ENCODE assay signal across 9 mouse cellular contexts in genomic region chr6:134700451-134701210, GRCm38 (mm10).
DNase-seq lines count a peak whose midpoint lies in the region; ATAC-seq and TF ChIP-seq lines count a peak whose summit lies in the region.
"Had no signal": no experiment of that assay in that cellular context is flagged by ENCODE, and none has a peak within 500 bp of the region (broad histone marks: within the 10 kb centered on the region; RNA-seq: fewer than 3 reads in every experiment).

No protein-coding gene starts in this region.

- WGBS in kidney, embryonic 14.5 days: 68% methylated on average over 8 of the region's 8 CpGs
- WGBS in heart, embryonic 15.5 days: 67% methylated on average over 8 of the region's 8 CpGs
- WGBS in liver, postnatal 0 days (ENCODE audit: insufficient replicate concordance): 34% methylated on average over 8 of the region's 8 CpGs
- 58% methylated on average over 8 of the region's 8 CpGs for WGBS in stomach, embryonic 15.5 days

- H3K27me3 ChIP-seq in kidney, embryonic 14.5 days (ENCODE audit: control insufficient read depth, insufficient read depth, low read length): no peaks in the 10 kb centered on the region
- H3K27me3 ChIP-seq in heart, embryonic 15.5 days: no peaks in the 10 kb centered on the region
- no peaks in the 10 kb centered on the region for H3K27me3 ChIP-seq in liver, postnatal 0 days (ENCODE audit: insufficient read depth, low read length)
- no peaks in the 10 kb centered on the region for H3K27me3 ChIP-seq in stomach, embryonic 15.5 days (replicated peaks)
- H3K27me3 ChIP-seq: midbrain, embryonic 12.5 days had no signal

- H3K9me3 ChIP-seq in kidney, embryonic 14.5 days (ENCODE audit: control insufficient read depth, low read length): no peaks in the 10 kb centered on the region
- H3K9me3 ChIP-seq in heart, embryonic 15.5 days (replicated peaks): no peaks in the 10 kb centered on the region
- H3K9me3 ChIP-seq in liver, postnatal 0 days (ENCODE audit: low read length): no peaks in the 10 kb centered on the region
- no peaks in the 10 kb centered on the region for H3K9me3 ChIP-seq in stomach, embryonic 15.5 days
- H3K9me3 ChIP-seq: midbrain, embryonic 12.5 days had no signal

- no peaks in the 10 kb centered on the region for H3K4me1 ChIP-seq in kidney, embryonic 14.5 days (ENCODE audit: control insufficient read depth, insufficient read depth, low read length)
- H3K4me1 ChIP-seq in heart, embryonic 15.5 days (replicated peaks): 0 out of 2 replicates have a peak, but pooled peaks cover 4% of the 10 kb centered on the region
- peaks cover 27% of the 10 kb centered on the region for H3K4me1 ChIP-seq in liver, postnatal 0 days (ENCODE audit: insufficient read depth)
- H3K4me1 ChIP-seq in stomach, embryonic 15.5 days: no peaks in the 10 kb centered on the region

- no peak overlapping the region for H3K27ac ChIP-seq in kidney, embryonic 14.5 days (ENCODE audit: low read depth, low read length)
- 0 out of 2 replicates have a peak overlapping the region, but pooled peaks have one; percentile 7 for H3K27ac ChIP-seq in heart, embryonic 15.5 days
- H3K27ac ChIP-seq in liver, postnatal 0 days (ENCODE audit: low read depth): peak overlapping the region; percentile 85
- peak overlapping the region; percentile 28; the same call in 1 of the 2 replicates for H3K27ac ChIP-seq in stomach, embryonic 15.5 days
- H3K27ac ChIP-seq: midbrain, embryonic 12.5 days had no signal

- no peaks in the 10 kb centered on the region for H3K36me3 ChIP-seq in kidney, embryonic 14.5 days (ENCODE audit: control insufficient read depth, insufficient read depth, low read length)
- H3K36me3 ChIP-seq in heart, embryonic 15.5 days: no peaks in the 10 kb centered on the region
- no peaks in the 10 kb centered on the region for H3K36me3 ChIP-seq in liver, postnatal 0 days (replicated peaks; ENCODE audit: insufficient read depth, low read length)
- H3K36me3 ChIP-seq in stomach, embryonic 15.5 days: no peaks in the 10 kb centered on the region
- H3K36me3 ChIP-seq: midbrain, embryonic 12.5 days had no signal

- ATAC-seq in kidney, embryonic 14.5 days (ENCODE audit: low FRiP score, low TSS enrichment): no peak
- ATAC-seq in activated CD4-positive, CD25-positive, alpha-beta regulatory T cell, adult 4 months: peak; percentile 93
- ATAC-seq in heart, embryonic 15.5 days (replicated peaks; ENCODE audit: insufficient number of reproducible peaks, insufficient read depth, low FRiP score, low read depth): no peak
- peak; percentile 79 for ATAC-seq in liver, postnatal 0 days
- peak; percentile 82; the same call in 1 of the 2 replicates for ATAC-seq in stomach, embryonic 15.5 days (ENCODE audit: insufficient read depth, low FRiP score, low read depth)

- H3K4me3 ChIP-seq in kidney, embryonic 14.5 days (ENCODE audit: low read length): no peak overlapping the region
- no peak overlapping the region for H3K4me3 ChIP-seq in heart, embryonic 15.5 days
- H3K4me3 ChIP-seq in liver, postnatal 0 days (ENCODE audit: low read depth, low read length): no peak overlapping the region
- no peak overlapping the region for H3K4me3 ChIP-seq in stomach, embryonic 15.5 days (replicated peaks)
- H3K4me3 ChIP-seq: midbrain, embryonic 12.5 days had no signal

- TF ChIP-seq CTCF in liver, postnatal 0 days (IDR thresholded peaks at IDR 0.05; ENCODE audit: low read depth): no peak

- no peak overlapping the region for H3K9ac ChIP-seq in kidney, embryonic 14.5 days (ENCODE audit: low read depth, low read length)
- no peak overlapping the region for H3K9ac ChIP-seq in heart, embryonic 15.5 days
- H3K9ac ChIP-seq in liver, postnatal 0 days (replicated peaks): 0 out of 2 replicates have a peak overlapping the region, but pooled peaks have one; percentile 26
- H3K9ac ChIP-seq in stomach, embryonic 15.5 days: no peak overlapping the region
- H3K9ac ChIP-seq: midbrain, embryonic 12.5 days had no signal

- no peak overlapping the region for H3K4me2 ChIP-seq in kidney, embryonic 14.5 days (replicated peaks; ENCODE audit: low read depth, low read length)
- H3K4me2 ChIP-seq in heart, embryonic 15.5 days: no peak overlapping the region
- H3K4me2 ChIP-seq in liver, postnatal 0 days (ENCODE audit: low read depth, low read length): peak overlapping the region; percentile 10; the same call in 1 of the 2 replicates
- H3K4me2 ChIP-seq in stomach, embryonic 15.5 days: no peak overlapping the region; the same call in 1 of the 2 replicates
- H3K4me2 ChIP-seq: midbrain, embryonic 12.5 days had no signal

- DNase-seq in kidney, adult 11 months: peak; percentile 25
- peak; percentile 72 for DNase-seq in liver, postnatal 0 days
- no peak for DNase-seq in cerebellum, postnatal 25 days
- no peak for DNase-seq in cerebellum, adult 9-10 months

- peak; percentile 93 for TF ChIP-seq EP300 in liver, postnatal 0 days (IDR thresholded peaks at IDR 0.05; ENCODE audit: low read depth)

Comparison
In these comparisons a context has a peak if more than half of its experiments do, and no peak if none do; other contexts are left out.
1. DNase-seq: peak in kidney, adult 11 months (single experiment) and liver, postnatal 0 days (single experiment); none in cerebellum, postnatal 25 days (0 of 2) and cerebellum, adult 9-10 months (single experiment).
2. ATAC-seq: peak in activated CD4-positive, CD25-positive, alpha-beta regulatory T cell, adult 4 months (single experiment), liver, postnatal 0 days (single experiment) and stomach, embryonic 15.5 days (single experiment); none in kidney, embryonic 14.5 days (single experiment) and heart, embryonic 15.5 days (single experiment).